Mouse (Mus musculus) embryo, embryonic 10.5 days (tissue): ENCODE measurements around the gene Ggt6.

ENCODE experiments used
- DNase-seq: peaks from one replicate; pipeline ENCODE4 v3.0.0-alpha.2; 2015; ENCODE audit warnings: low spot score

Gene Ggt6

DNA sequence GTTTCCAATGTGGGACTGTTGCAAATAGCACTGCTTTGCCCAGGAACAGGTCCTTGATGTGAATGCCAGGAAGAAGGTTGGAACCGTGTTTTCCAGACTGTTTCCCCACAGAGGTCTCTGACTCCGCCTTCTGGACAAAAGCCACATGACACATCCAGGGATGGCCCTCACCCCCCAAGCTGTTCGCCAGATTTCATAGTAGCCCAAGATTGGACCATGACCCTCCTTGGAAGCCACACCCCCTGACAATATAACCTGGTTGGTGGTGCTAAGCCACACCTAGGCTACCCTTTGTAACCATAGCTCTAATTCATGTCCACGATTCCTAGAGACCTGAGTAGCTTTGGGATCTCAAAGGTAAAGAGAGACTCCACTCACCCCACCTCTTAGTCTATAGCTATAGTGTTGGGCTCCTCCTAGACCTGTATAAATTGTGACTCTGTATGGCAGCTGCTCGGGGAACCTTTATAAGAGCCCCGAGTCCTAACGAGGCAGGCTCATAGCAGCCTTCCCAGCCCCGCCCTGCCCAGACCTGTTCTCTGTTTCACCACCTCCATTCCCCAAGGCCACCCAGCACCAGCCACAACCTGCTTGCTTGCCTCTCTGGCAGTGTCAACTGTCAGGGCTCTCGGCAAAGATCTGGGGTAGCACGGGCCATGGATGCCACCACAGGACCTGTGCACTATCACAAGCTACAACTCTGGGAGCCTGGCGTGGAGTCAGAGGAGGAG is at the start of gene Ggt6:
Gene Ggt6 (plus strand): TSS at position 564 of the 731 bp plus-strand sequence.
- no peak for DNase-seq

DNA sequence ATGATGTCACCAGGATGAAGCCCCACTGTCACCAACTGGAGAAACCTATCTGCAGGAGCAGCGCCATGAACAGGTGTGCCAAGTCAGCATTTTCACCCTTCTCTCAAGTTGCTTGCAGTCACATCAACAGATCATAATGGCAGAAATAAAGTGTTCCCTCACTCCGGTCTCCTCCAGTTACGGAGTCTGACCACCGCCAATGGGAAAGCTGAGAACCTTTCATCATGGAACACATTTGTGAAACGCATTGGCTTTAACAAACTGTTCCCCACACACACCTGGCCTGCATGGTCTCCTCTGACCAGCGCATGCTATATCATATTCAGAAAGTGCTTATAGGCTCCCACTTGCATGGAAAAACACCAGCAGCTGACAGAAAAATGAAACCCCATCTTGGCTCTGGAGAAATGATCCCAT is 47.2 kb upstream of the Ggt6 start:
- DNase-seq, result no peak

DNA sequence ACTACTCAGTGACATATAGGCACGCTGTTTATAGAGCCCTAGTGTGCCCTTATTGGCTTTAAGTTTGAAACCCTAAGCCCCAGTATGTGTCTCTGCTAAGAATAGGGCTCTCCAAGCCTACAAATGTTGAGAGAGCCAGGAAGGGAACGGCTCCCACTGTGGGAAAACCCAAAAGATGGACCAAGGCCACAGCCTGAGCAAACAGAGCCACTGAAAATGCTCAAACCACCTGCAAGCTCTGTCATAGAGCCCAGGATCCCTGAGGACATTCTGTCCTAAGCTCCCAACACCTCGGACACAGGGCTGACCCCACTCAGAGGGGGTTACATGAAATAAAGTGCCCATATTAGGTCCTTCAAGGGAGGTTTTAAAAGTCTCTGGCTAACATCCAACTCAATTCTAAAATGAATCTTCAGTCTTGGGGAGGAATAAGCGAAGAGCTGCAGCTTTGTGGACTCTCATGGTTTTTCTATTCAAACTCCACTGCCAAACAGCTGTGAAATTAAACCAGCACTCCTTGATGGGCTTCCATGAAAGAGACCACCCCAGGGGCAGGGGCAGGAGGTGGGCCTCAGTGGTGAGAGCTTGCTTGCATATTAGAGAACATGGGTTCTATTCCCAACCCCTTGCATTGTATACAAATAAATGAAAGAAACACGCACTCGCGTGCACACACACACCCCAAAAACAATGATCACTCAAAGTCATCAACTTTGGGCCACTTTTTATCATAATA is 45.8 kb upstream of the Ggt6 start:
- DNase-seq, result no peak

DNA sequence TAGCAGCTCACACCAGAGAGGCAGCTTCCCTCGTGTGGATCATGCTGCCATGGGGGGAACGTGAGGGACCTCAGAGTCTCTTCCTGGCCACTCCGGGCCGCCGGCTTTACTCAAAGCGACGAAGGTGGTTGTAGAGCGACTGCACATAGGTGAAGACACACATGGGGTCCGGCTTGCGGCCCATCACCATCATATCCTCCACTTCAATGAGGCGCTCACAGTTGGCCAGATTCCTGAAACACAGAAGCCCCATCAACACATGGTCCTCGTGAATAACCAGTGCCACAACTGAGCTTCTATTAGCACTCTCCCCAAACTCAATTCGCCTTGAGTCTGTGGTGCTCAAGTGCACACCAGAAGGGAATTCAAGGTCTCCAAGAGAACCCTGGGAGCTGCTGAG is 44.1 kb upstream of the Ggt6 start:
- no peak for DNase-seq

DNA sequence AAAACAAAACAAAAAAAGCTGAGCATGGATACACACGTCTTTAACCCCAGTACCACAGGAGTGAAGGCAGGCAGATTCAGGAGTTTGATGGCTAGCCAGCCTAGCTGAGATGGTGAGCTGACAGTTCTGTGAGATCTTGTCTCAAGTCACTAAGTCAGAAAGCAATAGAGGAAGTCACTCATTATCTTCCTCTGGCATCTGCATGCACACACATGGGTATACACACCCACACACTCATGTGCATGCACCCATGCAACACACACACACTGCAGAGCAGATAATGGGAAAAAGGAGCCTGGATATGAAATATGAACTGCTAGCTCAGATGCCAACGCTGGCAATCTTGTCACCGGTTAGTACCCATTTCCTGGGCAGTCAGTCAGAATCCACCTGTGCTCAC is 42.1 kb upstream of the Ggt6 start:
- DNase-seq, result no peak

DNA sequence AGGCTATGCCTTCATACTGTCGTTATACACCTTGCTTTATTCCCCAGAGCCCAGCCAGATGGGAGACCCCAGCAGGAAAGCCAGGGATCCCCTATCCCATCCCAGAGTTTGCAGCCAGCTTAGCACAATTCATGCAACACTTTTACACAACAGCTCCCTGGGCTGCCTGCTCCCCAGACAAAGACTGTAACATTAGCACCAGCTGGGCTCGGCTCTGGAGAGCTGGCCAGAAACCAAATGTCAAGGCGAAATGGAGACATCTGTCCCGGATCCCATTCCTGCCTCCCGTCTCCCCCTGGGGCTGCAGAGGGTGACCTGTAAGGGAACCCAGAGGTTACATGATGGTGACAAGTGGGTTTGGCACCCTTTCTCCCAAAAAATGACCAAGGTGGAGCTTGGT is 41.7 kb upstream of the Ggt6 start:
- no peak for DNase-seq

DNA sequence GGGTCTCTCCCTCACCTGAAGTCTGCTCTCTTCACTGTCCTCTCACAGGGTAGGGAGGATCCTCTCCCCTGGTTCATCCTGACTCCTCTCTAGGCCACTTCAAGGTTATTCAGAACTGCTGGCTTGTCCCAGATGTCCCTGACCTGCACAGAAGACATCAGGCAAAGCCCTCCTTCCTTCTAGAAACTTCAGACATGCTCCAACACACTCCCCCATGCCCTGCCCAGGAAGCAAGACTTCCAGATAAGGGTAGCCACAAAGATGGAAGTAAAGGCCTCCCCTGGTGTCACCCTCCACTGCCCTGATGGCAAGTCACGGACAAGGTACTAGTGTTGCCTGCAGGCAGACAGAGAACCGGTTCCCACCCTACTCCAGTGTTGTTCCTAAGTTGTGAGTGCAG is 40.6 kb upstream of the Ggt6 start:
- DNase-seq, result no peak

DNA sequence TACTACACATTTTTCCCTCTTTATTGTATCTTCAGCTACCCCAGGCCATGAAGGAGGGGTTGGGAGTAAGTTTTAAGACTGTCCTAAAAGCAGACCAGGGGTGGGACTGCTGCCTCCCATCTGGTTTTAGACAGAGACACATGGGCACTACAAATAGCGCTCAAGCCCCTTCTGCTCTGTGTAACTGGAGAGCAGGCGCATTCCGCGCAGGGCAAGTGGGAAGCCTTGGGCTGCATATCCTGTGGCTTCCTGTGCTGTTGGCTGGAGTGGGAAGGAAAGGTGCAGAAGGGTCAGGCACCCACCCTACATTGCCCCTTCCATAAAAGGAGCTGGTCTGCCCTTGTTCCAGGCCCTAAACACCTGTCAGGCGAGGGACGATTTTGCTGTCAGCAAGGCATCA is 39.7 kb upstream of the Ggt6 start:
- no peak for DNase-seq

DNA sequence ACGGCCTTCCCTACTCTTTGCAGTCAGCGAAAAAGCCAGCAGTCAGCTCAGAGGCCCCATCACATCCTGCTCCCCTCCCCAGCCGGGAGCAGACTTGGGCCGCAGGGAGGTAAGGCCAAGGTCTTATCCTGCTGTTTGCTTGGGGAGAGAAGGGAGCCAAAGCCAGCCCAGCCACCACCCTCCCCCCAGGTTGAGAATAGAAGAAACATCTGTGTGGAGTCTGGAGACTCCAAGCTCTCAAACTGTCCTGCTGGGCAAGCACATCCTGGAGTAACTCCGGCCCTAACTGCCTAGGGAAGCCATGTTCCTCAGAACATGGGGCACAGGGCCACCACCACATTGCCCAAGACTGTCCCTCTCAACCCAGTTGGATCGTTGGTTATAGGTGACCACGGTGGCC is 38.7 kb upstream of the Ggt6 start:
- no peak for DNase-seq

DNA sequence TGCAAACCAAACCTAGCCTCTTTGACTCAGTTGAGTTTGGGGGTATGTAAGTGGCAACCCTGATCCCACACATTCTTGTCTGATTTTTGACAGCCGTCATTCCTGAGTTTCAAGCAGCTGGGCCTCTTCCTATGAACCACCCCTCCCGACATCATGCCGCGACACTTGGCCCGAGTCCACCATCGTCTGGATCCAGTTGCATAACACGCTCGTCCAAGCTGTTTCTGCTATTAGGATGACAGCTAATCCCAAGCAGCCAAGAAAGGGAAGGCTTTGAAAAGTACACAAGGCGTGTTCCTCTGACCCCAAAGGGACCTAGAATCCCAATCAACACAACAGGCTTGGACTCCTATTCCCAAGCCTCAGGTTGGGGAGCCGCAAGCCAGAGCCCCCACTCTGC is 38.3 kb upstream of the Ggt6 start:
- no peak for DNase-seq

DNA sequence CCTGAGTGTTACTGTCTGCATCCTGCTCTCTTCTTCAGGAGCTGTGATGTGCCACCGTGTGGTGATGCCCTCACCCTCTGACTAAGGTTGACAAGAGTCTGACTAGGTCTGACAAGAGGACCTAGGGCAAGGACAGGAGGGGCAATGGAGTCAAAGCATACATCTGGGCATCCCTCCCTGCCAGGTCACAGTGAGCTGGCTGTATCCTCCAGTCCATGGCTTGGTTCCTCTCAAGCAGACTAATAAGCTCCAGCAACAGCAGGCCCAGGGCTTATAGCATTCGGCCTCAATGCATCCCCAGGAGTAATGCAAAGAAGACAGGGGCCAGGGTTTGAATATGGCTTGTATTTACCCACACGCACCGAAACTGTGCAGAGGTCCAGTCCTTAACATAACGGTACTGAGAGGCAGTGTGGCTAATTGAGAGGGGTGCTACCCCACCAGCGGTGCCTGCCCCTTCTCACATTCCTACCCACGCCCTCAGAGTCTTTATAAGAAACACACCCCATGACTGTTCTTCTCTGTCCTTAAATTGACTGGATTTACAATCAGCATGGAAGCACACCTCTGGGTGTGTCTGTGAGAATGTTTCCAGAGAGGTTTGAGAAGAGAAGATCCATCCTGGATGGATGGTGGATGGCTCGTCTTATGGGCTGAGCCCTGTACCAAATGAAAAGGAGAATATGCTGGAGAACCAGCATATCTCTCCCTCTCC is 37.4 kb upstream of the Ggt6 start:
- no peak for DNase-seq

DNA sequence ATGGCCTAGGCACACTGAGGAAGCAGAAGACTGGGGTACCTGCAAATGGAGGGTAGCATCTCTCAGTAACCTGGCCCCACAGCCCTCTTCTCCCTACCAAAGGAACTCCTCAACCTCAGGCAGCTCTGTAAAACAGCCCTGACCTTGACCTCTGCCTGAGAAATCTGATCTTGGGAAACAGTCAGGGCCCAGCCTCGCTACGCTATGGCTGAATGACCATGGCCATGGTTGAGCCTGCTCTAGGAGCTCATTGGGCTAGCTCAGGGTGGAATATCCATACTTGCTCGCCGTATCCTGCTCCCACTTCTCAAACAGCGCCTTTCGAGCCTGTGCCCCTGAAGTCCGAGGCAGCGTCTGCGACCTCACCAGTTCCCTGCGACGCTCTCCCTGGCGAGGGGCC is 34.3 kb upstream of the Ggt6 start:
- DNase-seq, result no peak

DNA sequence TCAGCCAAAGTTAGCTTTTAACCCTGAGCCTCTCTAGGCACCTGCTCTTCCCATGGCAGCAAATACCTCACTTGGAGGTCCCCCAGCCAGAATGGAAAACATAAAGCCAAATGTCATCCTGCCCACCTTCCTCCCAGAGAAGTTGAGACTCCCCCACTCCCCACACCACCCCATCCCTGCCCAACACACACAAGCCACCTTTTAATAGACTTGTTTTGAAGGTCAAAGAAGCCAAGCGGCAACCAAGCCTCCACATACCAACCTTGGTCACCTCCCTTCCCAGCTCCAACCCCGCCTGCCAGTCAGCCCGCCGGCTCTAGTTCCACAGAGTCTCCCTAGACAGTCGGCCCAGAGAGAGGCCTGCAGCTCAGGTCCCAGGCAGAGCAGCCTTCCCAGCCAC is 33.3 kb upstream of the Ggt6 start:
- DNase-seq, result no peak

DNA sequence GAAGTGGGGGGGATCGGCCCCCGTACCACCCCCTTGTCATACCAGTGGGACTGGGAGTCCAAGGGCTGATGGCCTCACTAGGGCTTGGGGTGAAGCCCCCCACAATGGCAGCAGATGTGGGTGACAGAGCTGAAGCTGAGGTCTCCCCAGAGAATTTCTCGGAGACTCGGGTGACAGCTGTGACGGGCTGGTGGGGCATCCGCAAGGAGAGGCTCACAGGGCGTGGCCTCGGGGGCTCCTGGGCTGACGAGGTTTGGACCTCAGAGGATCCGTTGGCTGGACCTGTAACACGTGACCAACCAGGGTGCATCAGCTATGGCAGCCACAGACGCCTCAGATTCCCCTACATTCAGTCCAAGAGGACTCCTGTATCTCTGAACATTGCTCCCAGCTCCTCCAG is 32.4 kb upstream of the Ggt6 start:
- DNase-seq, result no peak

DNA sequence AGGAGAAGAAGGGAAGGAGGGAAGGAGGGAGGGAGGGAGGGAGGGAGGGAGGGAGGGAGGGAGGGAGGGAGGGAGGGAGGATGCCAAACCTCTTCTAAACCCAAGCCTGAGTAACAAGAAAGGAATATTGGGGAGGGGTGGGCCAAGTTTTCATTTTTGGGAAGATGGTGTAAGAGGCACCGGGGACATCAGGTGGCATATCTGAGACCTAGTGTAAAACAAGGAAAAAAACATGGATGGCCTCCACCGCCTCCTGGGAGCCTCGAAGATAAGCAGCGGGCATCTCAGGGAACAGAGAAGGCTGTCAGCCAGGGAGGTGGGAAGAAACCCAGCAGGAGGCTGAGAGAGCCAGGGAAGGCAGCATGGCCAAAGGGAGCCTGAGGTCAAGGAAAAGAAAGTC is 29.8 kb upstream of the Ggt6 start:
- no peak for DNase-seq

DNA sequence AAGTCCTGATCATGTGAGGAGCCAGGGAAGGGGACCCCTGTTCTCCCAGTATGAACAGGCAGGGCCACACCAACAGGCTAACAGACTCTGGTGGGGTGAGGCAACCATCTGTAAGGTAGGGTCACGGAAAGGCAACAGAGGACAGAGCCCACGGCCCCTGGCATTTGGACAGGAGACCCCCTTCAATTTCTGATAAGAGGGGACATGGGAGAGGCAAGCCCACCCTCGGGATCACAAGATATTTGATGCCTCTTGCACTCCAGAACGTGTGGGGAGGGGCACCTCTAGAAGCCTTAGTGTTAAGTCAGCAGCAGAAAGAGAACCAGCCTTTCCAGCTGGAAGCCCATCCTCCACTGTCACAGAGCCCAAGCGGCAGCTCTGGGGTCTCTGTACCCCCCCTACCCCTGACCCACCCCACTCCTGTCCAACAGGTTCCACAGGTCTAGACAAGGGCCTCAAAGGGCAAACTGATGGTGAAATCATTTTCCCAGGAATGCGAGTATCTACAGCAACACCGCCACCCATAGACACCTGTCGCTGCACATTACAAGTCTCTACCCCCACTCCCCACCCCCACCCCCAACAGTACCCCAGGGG is 29.1 kb upstream of the Ggt6 start:
- DNase-seq, result no peak

DNA sequence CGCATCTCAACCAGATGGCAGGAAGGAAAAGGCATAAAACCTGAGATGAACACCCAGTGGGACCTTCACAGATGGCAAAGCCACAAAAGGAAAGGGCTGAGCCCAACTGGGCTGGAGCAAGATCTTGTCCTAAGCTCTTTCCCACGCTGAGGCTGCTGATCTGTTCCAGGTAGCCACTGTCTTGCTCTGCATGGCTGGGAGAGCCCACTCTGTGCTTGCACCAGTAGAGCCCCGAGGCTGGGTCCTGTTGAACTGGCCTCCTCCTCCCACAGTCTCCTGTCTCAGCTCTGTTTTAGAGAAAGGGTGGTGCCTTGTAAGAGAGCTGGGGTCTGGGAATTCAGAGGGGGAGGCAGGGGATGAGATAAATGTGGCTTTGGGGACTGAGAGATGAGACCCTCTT is 28.2 kb upstream of the Ggt6 start:
- DNase-seq, result no peak

DNA sequence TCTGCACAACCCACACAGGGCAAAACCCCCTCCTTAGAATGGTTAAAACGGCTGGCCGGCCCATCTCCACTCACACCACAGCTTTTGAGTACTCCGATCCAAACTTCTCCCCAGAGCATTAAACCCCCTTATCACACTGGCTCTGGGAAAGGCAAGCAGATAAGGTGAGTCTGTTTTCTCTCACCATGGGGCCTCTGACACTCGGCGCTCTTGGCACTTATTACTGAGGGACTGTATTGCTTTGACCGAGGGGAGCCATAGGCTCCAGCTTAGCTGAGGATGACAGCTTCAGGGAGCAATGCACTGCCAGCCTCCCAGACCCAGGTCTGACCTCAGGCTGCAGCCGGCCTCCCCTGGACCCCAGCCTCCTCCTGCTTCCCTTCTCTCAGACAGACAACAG is 27.8 kb upstream of the Ggt6 start:
- peak; percentile 36 for DNase-seq

DNA sequence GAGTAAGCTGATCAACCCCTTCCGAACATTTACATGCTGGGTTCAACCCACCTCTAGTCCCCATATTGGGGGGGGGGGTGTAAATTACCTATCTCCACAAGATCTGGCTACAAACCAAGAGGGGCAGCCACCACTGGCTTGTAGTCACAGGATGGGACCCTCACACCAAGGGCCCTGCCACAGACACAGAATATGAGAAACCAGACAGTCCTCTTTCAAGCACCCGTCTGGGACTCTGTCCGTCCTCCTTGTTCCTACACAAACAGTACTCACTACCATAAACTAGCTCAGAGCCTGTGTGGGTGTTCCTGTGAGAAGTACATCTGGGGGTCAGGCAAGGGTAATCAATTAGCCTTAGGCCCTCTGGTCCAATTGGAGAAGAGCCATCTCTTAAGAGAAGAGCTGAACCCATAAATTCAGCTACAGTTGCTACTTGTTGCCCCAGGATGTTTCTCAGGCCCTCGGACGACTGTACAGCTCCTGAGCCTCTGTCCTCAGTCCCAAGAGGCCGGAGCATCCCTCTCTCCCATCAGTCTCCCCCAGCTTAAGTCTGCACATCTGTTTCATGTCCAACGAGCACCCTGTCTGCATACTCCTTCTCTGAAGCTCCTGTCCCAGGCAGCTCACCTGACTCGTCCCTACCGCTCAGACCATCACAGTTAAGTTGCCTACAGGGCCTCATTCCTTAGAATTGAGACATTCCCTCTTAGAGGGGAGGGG is 26.7 kb upstream of the Ggt6 start:
- DNase-seq, result no peak

DNA sequence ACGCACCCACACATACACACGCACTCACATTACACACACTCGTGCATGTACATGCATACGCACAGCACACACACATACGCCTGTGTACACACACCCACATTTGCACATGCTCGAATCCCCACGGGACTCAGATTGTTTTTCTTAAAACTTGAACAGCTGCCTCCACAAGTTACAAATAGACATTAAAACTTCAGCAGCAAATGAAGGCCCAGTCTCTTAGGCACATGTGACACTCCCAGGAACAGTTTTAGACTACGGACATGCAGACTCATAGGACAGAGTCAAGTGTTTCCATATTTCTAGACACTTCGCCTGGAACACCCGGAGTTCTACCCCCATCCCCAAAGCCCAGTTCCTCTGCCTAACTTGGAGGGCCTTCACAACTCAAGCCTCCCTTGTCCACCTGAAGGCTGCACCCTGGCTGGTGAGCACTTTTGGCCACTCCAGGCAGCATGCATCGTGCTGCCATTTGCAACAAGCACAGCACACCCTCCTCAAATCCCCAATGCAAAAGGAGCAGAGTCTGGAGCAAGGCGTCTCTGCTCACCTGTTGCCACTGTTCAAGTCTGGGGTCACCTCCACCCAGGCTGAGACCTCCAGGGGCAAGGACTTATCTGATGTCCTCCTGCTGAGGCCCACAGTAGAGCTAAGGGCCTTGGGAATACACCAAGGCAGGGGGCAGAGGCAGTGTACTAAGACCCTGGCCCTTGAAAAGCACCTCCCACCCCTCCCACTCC is 25.5 kb upstream of the Ggt6 start:
- no peak for DNase-seq

DNA sequence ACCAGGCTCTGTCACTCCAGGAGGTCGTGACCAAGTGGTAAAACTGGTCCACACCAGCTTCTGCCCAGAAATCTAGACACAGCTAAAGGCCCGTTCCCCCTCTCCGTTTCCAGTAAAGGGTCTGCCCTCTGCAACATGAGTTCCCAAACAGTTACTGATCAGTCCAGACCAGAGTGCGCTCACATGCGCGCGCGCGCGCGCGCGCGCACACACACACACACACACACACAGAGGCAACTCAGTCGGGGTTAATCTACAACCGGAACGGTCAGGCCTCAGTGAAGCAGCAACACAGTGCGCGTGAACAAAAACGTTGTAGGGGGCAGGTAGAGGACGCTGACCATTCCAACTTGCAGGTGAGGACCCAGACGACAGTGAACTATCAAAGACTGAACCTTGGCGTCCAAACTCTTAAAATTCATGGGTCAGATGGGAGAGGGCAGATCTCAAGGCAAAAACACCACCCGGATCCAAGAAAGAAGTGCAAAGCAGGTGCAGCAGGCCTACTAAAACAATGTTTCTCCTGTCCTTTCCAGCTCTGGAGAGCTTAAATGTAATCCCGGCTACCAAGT is 24.7 kb upstream of the Ggt6 start:
- peak; percentile 50 for DNase-seq
